Mouse (Mus musculus): ENCODE data around the gene Zfp523. TPM values are rescaled to one million over a fixed set of nuclear protein-coding genes. Genes with fewer than 3 reads are reported as not detected.

Zfp523 gene
- polyA plus RNA-seq, 1 experiment: 111 TPM

DNA sequence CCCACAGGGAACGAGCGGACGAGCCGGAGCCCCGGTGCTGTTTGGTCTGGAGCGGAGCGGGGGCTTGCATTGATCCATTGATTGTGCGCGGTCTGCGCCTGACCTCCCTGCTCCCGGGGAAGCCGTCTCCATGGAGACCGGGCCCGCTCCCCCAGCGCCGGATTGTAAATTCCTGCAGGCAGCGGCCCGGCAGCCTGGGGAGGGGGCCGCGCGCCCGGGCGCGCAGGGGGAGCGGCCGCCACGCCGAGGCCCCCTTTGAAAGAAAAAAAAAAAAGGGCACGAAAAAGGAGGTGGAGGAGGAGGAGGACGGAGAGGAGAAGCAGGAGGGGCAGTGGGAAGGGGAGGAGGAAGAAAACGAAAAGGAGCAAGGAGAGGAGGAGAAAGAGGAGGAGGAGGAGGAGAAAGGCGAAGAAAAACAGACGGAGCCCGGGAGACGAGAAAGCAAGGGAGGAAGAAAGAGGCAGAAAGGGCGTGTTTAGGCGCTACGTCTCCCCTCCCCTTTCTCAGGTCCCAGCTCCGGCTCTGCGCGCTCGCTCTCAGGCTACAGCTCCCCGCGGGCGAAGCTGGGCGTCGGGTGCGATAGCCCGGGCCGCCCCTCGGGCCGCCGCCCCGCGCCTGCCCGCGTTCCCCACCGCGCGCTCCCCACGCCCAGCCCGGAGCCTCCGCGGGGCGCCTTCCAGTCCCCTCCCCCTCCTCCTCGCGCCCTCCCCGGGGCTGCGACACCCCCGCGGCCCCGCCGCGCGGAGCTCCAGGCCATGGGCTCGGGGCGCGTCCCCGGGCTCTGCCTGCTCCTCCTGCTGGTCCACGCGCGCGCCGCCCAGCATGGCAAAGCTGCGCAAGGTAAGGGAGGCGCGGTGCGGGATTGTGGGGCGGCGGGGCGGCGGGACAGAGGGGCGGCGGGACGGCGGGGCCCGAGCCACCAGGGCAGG lies 34.9 kb upstream of the Zfp523 start, which contains the start of gene Scube3:
Scube3 (plus strand) TSS at position 371 of the 929 bp plus-strand sequence.
- TF ChIP-seq CTCF (IDR thresholded peaks at IDR 0.05; ENCODE audit: borderline replicate concordance, extremely low read depth, insufficient read depth, insufficient read length) (no peak), POLR2A (IDR thresholded peaks at IDR 0.05; ENCODE audit: borderline replicate concordance, extremely low read depth, insufficient read depth, insufficient read length, poor library complexity, severe bottlenecking) (peak; percentile 55; the same call in 1 of the 2 replicates)
- DNase-seq (ENCODE audit: low read depth): peak; percentile 78

DNA sequence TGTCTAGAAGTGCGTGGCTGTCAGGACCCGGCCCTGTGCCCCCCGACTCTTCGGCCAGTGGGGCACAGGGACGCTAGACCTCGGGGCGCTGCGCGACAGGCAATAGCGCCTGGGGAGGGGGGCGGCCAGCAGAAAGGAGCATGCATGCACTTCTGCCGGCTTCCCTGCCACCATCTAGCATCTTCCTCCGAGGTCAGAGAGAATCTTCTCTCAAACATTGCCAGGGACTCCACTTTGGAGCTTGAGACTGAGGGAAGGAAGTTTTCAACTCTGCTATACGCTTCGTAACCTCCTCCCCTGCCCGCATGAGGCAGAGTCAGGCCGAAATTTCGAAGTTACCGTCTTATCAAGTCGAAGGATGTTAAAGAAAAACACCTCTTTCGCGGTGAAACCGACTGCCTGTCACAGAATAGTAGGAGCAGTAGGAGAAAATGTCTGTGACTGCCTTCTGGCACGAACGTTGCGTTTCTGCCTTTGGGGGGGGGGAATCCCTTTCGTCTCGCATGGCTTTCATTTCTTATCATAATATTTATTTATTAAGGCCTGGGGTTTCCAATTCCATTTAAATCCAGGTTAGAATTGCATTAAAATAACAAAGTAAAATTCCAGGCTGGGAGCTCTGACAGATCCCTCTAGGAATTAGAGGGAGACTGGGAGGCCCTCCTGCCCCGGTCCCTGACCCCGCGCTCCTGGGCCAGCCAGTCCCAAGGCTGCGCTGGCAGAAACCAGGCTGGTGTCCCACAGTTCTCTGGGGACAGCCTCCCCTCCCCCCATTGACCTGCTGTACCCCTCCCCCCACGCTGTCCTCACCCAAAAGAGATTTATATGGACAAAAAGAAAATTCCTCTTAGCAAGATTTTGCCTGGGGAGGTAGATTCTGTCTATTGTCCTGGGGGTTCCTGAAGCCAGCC lies 34.0 kb upstream of the Zfp523 start:
- TF ChIP-seq CTCF (IDR thresholded peaks at IDR 0.05; ENCODE audit: borderline replicate concordance, extremely low read depth, insufficient read depth, insufficient read length) (no peak), POLR2A (IDR thresholded peaks at IDR 0.05; ENCODE audit: borderline replicate concordance, extremely low read depth, insufficient read depth, insufficient read length, poor library complexity, severe bottlenecking) (no peak)
- peak; percentile 55 for DNase-seq (ENCODE audit: low read depth)

DNA sequence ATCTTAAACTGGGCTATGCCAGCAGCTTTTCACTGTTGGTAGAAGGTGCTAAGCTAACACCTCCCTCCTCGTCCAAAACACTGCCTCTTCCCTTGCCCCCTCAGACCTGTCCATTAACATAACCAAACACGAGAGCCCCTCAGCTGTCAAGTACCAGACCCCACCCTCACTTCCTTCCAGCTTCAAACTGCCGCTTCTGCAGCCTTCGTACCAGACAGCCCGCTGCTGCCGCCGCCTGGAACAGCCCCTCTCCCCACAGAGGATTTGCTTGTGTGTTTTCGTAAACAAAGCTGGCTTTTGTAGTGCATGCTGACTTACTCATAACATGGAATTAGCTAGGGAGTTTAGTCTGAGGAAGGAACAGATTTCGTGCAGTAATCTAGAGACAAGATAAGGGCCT lies 33.2 kb upstream of the Zfp523 start:
- DNase-seq (ENCODE audit: low read depth): peak; percentile 76
- TF ChIP-seq POLR2A (IDR thresholded peaks at IDR 0.05; ENCODE audit: borderline replicate concordance, extremely low read depth, insufficient read depth, insufficient read length, poor library complexity, severe bottlenecking) (no peak), CTCF (IDR thresholded peaks at IDR 0.05; ENCODE audit: borderline replicate concordance, extremely low read depth, insufficient read depth, insufficient read length) (no peak)

DNA sequence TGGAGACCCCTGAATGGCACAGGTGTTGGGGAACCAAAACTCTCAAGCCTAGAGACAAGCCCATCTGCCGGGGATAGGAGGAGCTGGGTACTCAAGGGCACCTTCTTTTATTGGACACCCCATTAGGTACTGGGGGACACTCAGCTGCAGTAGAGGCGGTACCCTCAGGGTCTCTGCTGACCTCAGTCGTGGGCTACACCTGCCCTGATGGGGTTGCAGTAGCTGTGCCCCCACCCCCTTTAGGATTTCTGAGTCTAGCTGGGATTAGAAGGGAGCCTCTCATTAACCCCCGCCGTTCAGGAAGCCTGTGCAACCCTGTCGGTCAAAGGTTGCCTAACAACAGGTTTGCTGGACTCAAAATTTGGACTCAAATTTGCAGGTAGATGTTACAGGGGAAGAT lies 32.7 kb upstream of the Zfp523 start:
- TF ChIP-seq CTCF (IDR thresholded peaks at IDR 0.05; ENCODE audit: borderline replicate concordance, extremely low read depth, insufficient read depth, insufficient read length): no peak
- TF ChIP-seq POLR2A (IDR thresholded peaks at IDR 0.05; ENCODE audit: borderline replicate concordance, extremely low read depth, insufficient read depth, insufficient read length, poor library complexity, severe bottlenecking): no peak

DNA sequence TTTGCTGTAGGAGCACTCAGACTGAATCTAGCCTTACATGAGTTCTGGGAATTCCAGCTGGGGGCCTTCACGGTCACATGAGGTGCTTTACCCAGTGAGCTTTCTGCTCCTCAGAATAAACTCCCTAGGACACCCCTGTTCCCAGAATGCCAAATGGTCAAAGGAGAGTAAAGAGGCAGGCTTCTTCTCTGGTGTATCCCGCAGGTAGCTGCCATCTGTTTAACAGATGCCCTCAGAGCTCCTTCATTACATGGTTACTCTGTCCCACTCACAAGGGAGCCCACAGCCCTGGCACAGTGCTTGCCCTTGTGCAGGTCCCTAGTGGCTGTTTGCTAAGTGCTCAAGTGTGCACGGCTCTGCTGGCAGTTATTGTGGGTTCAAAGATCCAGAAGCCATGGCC lies 28.6 kb upstream of the Zfp523 start:
- TF ChIP-seq CTCF (IDR thresholded peaks at IDR 0.05; ENCODE audit: borderline replicate concordance, extremely low read depth, insufficient read depth, insufficient read length) (no peak), POLR2A (IDR thresholded peaks at IDR 0.05; ENCODE audit: borderline replicate concordance, extremely low read depth, insufficient read depth, insufficient read length, poor library complexity, severe bottlenecking) (no peak)
- no peak for DNase-seq (ENCODE audit: low read depth)

More for the DNA sequence above, 32.7 kb upstream of the Zfp523 start:
- DNase-seq (ENCODE audit: low read depth): no peak

DNA sequence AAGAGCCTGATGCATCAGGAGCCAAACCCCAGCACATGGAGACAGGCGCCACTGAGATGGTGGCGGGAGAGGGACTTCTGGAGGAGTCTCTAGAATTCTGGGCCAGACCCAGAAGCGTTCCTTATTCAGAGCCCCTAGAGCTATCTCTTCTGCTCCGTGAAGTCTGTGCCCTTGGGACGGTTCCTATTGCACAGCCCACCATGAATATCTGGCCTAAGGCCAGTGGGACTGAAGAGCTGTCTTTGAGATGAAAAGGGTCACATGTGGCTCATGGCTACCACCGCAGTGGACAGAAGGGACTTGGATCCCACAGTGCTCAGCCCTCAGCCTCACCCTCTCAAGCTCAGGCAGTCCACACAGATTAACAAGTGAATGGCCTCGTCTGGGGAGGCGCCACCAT lies 27.2 kb upstream of the Zfp523 start:
- peak; percentile 47 for DNase-seq (ENCODE audit: low read depth)
- no peak for TF ChIP-seq CTCF (IDR thresholded peaks at IDR 0.05; ENCODE audit: borderline replicate concordance, extremely low read depth, insufficient read depth, insufficient read length)
- no peak for TF ChIP-seq POLR2A (IDR thresholded peaks at IDR 0.05; ENCODE audit: borderline replicate concordance, extremely low read depth, insufficient read depth, insufficient read length, poor library complexity, severe bottlenecking)

DNA sequence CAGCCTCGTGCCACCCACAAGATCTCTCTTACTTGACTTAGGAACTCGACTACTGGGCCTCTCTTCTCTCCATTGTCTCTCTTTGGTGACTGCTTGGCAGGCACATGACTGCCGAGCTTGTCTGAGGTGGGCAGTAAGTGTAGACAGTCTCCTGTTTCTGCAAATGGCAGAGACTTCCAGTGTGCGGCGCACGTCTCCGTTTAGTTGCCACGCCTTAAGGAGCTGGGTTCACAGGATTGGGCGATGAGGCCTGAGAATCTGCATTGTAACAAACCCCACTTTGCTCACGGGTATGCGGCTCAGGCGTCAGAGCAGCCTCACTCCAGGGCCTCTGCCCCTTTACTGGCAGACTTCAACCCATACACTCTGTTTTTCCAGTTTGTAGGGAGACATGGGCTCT lies 26.5 kb upstream of the Zfp523 start:
- no peak for DNase-seq (ENCODE audit: low read depth)
- no peak for TF ChIP-seq POLR2A (IDR thresholded peaks at IDR 0.05; ENCODE audit: borderline replicate concordance, extremely low read depth, insufficient read depth, insufficient read length, poor library complexity, severe bottlenecking)
- no peak for TF ChIP-seq CTCF (IDR thresholded peaks at IDR 0.05; ENCODE audit: borderline replicate concordance, extremely low read depth, insufficient read depth, insufficient read length)

DNA sequence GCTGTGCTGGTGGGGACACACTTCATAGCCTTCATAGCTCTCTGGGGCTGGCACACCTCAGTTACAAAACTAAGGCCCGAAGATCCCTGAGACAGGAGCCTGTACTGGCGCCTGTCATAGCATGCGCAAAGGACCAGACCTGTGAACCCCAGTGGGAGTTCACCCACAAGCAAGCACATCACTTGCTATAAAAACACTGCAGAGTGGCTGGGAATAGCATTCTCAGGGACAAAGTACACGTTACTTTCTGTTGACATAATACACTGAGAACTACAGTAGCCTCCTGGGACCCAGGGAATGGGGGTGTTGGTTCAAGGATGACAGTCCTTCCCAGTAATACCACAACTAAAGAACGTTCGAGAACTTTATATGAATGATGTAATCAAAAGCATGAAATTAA lies 23.8 kb upstream of the Zfp523 start:
- no peak for TF ChIP-seq POLR2A (IDR thresholded peaks at IDR 0.05; ENCODE audit: borderline replicate concordance, extremely low read depth, insufficient read depth, insufficient read length, poor library complexity, severe bottlenecking)
- no peak for TF ChIP-seq CTCF (IDR thresholded peaks at IDR 0.05; ENCODE audit: borderline replicate concordance, extremely low read depth, insufficient read depth, insufficient read length)
- DNase-seq (ENCODE audit: low read depth): no peak

DNA sequence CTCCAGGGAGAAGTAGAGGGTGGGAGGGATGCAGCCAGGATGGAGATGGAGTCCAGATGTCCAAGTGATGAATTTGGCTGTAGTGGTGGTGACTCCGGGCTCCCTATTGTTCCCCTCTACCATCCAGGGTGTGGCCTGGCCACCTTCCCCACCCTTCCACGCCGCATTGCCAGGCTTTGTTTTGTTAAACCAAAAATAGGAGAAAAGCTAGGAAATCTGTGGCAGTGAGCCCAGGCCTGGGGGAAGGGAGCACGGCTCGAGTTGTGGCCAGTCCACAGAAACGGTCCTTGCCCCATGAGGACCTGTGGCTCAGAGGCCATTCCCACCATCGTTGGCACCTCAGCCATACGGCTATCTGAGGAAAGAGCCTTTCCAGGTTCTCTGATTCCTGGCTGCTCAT lies 22.0 kb upstream of the Zfp523 start:
- TF ChIP-seq POLR2A (IDR thresholded peaks at IDR 0.05; ENCODE audit: borderline replicate concordance, extremely low read depth, insufficient read depth, insufficient read length, poor library complexity, severe bottlenecking): no peak
- TF ChIP-seq CTCF (IDR thresholded peaks at IDR 0.05; ENCODE audit: borderline replicate concordance, extremely low read depth, insufficient read depth, insufficient read length): no peak
- DNase-seq (ENCODE audit: low read depth): no peak

DNA sequence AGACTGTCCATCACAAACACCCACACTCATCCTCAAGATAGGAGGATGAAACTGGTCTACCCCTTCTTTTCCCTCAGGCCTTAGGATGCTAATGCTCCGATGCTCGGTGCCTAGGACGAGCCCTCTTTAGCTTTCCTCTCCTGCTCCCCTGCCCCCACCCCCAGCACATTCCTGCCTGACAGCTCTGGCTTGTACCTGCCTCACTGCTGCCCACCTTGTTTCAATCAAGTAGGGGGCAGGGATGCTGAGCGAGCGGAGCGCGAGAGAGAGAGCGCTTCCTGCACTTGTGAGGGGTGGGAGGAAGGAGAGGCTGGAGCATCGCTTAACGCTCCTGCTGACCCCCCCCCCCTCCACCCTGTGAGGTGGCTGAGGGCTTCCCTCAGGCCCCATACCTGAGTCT lies 16.6 kb upstream of the Zfp523 start:
- no peak for DNase-seq (ENCODE audit: low read depth)
- TF ChIP-seq POLR2A (IDR thresholded peaks at IDR 0.05; ENCODE audit: borderline replicate concordance, extremely low read depth, insufficient read depth, insufficient read length, poor library complexity, severe bottlenecking) (no peak), CTCF (IDR thresholded peaks at IDR 0.05; ENCODE audit: borderline replicate concordance, extremely low read depth, insufficient read depth, insufficient read length) (no peak)

DNA sequence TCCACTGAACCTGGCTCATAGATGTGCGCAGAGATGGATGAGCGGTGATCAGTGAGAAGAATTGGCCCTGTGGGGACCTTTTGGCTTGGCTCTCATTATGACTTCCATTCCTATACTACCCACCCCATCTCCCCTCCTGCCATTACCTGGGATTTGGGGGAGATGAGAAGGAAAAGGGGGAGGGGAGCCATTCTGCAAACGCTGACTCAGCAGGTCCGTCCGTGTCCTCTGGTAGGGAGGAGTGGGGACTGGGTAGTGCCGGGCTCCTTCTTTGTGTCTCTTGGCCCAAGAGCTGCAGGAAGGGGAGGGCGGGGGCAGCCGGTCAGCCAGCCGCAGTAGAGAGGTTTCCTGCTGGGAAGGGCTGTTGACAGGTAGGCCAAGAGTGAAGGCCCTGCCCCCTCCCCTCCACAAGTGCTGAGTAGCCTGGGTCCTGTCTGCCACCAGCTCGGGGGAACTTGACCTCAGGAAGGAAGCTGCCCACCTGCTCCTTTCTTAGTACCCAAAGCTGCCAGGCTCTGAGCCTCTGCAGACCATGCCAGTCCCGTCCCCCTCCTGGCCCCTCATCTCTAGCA lies 15.5 kb upstream of the Zfp523 start:
- DNase-seq (ENCODE audit: low read depth): no peak
- TF ChIP-seq POLR2A (IDR thresholded peaks at IDR 0.05; ENCODE audit: borderline replicate concordance, extremely low read depth, insufficient read depth, insufficient read length, poor library complexity, severe bottlenecking) (no peak), CTCF (IDR thresholded peaks at IDR 0.05; ENCODE audit: borderline replicate concordance, extremely low read depth, insufficient read depth, insufficient read length) (no peak)

All from brain, embryonic 14.5 days (tissue).